Mouse (Mus musculus) heart, postnatal 25 days (tissue): ENCODE measurements around the gene Ndufa12. TPM values are rescaled to one million over a fixed set of nuclear protein-coding genes. Genes with fewer than 3 reads are reported as not detected.

Experiments used
- DNase-seq: peaks from one replicate; pipeline ENCODE4 v3.0.0; 2022; ENCODE audit warnings: low spot score
- intact Hi-C: fragments of 180-260 bp; cut with DNase I; formaldehyde crosslinking; loops from one replicate; pipeline ENCODE4 v1.15.1; 2025
- total RNA-seq, 2 experiments: library from RNA; stranded (reverse); gene quantifications; 2 replicates each; pipeline ENCODE4 v1.2.3; 2021

Gene Ndufa12
- total RNA-seq, 2 experiments from 2014 or later = 824 to 843 TPM

GRCm38 (mm10) chr10:94225026-94225750, 26.7 kb downstream of the Ndufa12 start:
- no peak for DNase-seq
- intact Hi-C loops = no loop called here

DNA sequence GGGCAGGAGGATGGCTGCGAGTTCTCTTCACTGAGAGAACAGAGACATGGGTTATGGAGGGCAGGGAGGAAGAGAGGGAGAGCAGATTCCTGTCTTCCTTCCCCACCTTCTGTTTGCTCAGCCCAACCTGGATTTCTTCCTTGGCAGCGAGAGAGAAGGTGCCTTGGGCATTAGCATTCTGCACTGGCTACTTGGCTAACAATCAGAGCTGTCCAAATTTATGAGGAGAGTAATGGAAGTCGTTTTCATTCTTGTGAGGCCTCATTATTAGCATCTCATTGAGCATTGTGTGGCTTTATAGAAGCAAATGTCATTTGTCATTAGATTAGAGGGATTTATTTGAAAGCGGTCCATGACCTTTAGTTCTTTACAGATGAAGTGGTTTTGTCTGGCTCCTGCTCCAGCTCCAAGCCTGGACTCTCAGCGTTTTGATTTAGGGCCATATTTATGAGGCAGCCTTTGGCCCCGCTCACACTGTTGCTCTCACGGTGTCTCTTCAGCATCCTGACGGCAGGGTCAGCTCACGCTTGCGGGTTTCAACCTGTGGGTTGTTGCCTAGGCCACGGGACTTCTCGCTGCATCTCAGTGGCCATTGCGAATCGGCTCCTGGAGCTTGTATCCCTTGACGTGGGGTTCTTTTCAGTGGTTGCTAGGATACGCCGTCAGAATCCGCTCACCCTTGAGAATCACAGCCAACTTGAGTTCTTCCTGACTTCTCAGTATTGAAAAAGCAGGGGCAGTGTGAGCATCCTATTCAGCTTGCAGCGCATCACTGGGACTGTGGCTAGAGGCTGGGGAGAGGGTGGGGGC, 31.9 kb downstream of the Ndufa12 start:
- no peak for DNase-seq
- intact Hi-C loops = no loop called here

- intact Hi-C loops = no loop called here
- DNase-seq = no peak
Observed at GRCm38 (mm10) chr10:94231025-94231424, 32.5 kb downstream of the Ndufa12 start.

DNA sequence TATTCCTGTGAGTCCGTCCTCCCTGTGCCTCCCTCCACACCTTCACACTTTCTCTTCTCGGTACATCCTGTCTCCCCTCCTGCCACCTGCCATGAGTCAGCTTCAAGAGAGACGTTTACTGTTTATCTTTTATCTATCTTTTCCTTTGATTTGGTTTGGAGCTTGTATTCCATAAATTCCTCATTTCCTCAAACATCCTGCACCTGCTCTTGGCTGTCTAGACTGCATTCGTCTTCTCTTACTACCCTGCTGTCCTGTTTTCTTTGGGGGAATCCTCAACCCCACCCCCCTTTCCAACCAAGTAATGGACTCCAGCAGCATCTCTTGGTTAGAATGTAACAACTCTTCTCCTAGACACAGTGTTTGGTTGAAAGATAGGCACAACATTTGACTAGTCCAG, 36.7 kb downstream of the Ndufa12 start:
- DNase-seq = no peak
- intact Hi-C loops = no loop called here

GRCm38 (mm10) chr10:94241346-94241745, 42.8 kb downstream of the Ndufa12 start:
- intact Hi-C loops = no loop called here
- DNase-seq = no peak

GRCm38 (mm10) chr10:94247748-94248349, 49.3 kb downstream of the Ndufa12 start:
- no peak for DNase-seq
- intact Hi-C loops = no loop called here

DNA sequence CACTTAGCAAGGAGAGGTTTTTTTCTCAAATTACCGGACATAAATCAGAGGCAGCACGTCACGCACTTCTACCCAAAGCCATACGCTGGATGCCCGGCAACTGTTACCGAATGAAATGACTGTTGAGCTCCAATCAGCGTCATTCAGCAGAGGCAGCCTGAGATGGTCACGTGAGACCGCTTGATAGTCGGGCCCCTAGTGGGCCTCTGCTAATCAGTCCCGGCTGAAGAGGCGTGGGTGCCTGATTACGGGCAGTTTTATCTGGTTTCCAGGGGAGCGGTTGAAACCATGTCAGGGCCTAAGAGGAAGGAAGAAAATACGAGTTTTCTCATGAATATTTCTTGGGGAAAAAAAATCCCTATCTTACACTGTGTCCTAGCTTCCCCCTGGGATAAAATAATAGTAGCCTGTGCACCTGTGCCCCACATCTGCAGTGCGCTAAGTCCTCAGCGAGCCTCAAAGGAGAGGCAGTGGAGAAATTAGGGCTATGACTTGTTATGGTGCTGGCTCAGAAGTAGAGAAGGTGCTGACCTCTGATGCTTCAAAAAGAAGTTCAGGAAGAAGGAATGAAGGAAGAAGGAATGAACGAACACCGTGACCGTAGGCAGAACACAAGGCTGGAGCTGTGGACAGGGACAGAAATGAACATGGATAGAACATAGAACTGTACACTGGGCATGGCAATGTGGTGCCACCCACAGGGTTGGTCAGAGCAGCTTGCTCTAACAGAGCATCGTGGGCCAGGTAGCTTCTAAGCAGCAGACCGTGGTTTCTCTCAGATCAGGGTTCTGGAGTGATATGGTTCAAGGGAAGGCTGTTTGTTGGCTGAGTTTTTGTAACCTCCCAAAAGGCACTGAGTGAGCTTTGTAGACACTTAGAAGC, 51.3 kb downstream of the Ndufa12 start:
- intact Hi-C loops = no loop called here
- no peak for DNase-seq

DNA sequence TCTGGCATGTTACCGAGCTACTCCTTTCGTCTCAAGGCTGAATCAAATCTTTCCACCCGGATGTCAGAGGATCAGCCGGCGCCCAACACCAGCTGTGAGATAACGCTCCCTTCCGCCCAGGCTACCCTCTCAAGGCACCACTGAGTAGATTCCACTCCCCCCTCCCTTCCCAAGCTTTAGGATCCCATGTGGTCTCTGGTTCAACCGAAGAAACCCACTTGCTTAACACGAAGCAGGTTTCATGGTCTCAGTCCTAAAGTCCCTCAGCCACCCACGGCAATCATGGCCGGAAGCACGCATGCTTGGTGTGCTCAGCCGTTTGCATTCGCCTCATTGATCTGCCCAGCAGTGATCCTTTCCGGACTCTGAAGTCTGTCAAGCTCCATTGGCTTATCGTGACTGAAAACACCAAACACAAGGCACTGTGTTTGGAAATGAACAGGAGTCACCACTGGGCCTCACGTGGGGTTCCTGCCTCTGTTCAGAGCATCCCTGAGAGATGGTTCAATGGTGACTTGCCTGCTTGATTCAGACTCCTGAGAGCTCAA, 54.8 kb downstream of the Ndufa12 start:
- intact Hi-C loops = no loop called here

DNA sequence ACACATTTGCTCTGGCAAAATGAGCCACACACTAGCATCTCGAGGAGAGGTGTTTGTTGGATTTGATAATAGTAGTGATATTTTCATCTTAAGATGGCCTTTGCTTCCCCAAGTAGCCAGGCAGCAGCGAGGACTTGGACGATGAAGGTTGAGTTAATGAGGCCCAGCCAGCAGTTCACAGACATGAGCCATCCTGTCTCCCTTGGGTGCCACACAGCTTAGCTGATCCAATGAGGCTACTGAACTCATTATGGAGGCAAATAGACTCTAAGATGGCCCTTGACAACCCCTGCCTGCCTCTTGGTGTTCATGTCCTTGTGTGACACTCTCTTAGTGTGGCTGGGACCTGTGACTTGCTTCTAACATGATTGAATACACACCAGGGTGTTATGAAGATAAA, 56.2 kb downstream of the Ndufa12 start:
- intact Hi-C loops = no loop called here
- DNase-seq = no peak

More for the DNA sequence above, 54.8 kb downstream of the Ndufa12 start:
- no peak for DNase-seq

DNA sequence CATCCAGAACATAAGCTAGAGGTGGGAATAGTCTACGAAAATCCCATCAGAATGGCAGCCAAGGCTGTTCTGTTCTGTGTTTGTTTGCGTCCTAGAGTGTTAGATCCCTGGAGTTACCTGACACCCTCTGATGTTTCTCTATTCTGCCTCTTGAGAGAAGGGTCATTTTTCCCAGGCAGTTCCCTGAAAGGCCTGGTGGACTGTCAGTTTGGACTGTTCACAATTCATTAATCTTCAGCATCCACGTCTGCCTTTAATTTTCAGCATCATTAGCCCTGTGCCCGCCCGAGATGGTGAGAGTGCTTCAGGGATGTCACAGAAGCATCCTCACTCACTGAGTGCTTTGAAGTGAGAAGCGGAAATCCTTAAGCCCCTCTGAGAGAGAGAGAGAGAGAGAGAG, 57.2 kb downstream of the Ndufa12 start:
- intact Hi-C loops = no loop called here
- DNase-seq = no peak

DNA sequence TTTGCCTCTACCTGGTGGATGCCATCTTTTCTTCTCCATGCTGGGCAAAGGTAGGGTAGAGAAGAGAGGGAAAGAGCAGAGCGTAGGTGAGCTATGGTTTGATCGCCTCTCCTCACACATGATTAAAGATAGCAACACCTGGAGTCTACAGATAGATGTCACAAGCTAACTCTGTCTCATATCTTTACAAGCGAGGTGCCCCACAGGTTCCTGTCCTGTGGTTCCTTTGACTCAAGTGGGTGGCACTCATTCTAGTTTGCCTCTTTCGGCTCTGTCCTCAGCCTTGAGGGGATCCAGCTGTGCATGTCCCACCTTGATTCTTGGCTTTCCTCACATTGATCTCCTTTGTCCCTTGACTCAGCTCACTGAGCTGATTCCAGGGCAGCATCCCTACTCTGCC, 58.0 kb downstream of the Ndufa12 start:
- intact Hi-C loops = no loop called here
- DNase-seq = no peak

DNA sequence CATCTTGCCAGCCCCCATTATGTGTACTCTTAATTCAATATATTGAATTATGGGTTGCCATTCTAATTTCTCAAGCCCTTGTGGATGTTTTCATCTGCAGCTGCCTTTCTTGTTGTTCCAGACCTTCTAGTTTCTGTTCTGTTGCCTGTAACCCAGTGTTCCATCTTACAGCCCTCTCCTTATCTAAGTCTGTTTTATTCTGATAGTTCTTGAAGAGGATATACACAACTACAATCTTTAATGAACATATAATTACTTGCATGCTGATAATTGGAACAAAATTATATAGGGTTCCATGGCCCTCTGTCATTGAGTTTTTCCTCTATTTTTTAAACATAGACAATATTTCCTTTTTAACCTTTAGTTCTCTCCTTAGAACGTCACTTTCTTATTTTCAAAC, 62.0 kb downstream of the Ndufa12 start:
- intact Hi-C loops = no loop called here
- no peak for DNase-seq

GRCm38 (mm10) chr10:94262646-94263045, 64.1 kb downstream of the Ndufa12 start:
- intact Hi-C loops = no loop called here
- no peak for DNase-seq

GRCm38 (mm10) chr10:94263211-94263610, 64.7 kb downstream of the Ndufa12 start:
- DNase-seq = no peak
- intact Hi-C loops = no loop called here

DNA sequence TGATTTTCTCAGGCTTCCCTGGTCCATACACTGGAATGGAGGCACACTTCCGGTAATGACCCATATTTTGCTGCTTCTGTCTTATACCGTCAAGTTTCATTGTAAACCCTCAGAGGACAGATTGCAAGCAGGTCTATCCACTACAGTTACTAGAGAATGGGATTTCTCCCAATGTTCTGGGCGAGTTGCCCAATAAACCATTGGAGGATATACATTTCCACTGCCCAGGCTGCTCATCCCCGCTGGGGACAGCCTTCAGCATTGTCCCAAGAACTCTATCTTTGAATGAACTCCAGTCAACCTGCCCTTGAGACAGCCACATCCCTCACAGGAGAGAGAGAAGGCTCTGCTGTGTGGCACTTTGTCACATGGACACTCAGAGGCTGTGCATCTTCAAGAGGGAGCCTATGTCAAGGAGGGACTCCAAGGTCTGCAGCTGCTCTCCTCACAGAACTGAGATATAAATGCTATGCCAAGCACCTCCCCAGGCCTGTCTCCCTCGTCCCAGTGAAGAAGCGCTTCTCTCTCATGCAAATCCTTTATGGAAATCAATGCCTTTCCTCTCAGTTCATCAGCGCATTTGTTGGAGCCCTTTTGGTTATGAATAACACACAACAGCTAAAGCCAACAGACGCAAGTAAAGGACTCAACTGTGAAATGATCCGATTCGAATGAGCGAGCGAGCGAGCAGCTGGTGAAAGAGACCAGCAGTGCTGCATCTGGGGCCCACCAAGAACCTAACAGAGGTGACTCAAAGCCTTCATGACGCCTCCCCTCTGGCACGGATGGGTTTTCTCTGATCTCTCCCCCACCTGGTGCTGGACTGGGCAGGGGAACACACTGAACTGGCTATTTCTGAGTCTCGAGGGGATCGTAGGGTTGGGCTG, 67.4 kb downstream of the Ndufa12 start:
- intact Hi-C loops = no loop called here
- no peak for DNase-seq
